Mouse (Mus musculus): Measurements from ENCODE around the gene Lrrc28.

GRCm38 (mm10) chr7:67486417-67486816 is 158.7 kb downstream of the Lrrc28 start:
- TF ChIP-seq CTCF (IDR thresholded peaks at IDR 0.05; ENCODE audit: control insufficient read depth, insufficient read depth, insufficient read length) (no peak), USF1 (IDR thresholded peaks at IDR 0.05; ENCODE audit: low read depth) (no peak)
